Mouse (Mus musculus): ENCODE data around the gene Pml. TPM values are rescaled to one million over a fixed set of nuclear protein-coding genes. Genes with fewer than 3 reads are reported as not detected.

Pml gene
- polyA plus RNA-seq, 1 experiment: 18.7 TPM

DNA sequence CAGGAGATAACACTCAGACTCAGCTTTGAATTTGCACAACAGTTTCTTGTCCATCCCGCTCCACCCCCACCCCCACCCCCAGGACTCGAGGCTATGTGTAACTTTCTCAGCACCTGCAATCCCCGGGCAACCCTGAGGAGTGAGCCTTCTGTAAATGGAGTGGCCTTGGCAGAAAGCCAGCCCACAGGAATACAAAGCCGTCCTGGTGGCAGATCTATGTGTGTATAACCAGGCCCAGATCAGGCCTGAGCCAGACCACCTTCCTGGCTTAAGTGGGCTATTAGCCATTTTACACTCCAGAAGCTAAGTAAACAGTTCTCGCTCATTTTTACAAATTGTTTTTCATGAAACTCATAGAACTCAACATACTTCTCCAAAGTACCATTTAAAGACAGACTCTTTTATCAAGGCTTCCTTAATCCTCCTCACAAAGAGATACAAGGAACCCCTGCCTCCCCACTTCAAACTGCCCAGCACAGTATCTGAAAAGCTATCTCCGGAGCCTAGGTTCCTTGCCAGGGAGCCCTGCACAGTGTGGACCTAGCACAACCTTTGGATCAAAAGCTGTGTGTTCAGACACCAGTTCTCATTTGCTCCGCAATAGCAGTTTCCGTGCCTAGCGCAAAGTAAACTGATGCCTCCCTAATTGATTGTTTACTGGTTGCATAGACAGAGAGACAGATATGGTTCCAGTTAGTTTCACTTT lies 7.7 kb downstream of the Pml start:
- DNase-seq (ENCODE audit: low read depth): no peak

DNA sequence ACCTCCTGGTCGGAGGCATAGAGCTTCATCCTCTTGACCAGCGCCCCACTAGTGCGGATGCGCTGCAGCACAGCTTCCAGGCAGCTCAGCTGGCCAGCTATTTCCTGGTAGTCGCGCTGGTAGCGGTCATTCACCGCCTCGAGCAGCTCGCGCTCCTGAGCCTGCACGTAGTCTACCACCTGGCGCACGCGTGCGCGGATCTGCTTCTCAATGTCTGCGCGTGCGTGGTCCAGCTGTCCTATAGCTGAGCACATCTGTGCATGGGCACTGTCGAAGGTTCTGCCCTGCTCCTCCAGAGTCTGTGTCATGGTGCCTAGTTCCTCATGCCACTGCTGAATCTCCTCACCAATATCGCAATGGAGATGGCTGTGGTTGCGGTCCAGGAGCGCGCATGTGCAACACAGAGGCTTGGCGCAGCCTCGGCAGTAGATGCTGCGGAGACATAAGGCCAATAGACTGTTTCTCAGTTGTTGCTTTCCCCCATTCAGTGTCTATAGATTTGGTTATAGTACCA lies 15.0 kb downstream of the Pml start:
- DNase-seq (ENCODE audit: low read depth): no peak

DNA sequence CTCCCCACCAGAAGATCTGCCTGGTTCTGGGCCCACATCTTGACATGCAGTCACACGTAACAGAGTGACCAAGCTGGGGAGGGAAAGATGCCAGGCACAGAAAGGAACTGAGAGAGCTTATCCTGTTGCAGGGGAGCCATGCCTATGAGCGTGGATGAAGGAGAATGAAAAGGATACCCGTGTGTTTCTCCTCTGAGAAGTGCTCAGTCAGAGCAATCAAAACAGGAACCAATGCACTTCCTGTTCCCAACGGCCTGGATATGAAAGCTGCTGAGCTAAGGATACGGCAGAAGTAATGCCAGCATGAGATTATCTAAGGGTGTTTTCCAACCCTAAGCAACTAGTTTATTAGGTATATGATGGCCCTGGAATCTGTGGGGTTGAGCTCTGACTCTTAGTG lies 17.2 kb downstream of the Pml start:
- DNase-seq (ENCODE audit: low read depth): no peak

DNA sequence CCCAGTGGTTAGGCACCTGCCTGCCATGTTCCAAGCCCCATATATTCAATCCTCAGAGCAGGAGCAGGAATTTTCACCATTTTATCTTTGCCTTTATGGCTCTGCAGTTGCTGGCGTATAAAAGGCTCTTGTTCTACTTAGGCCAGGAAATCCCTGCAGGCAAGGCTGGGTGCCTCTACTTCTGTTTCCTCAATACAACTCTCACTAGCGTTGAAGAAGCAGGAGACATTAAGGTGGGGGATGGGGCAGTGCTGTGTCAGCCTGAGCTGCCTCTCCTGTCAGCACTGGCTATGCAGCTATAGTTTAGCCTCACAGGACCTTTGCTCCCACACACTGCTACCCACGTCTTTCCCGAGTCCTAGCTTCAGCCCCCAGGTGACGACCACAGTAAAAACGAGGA lies 17.8 kb downstream of the Pml start:
- DNase-seq (ENCODE audit: low read depth): no peak

DNA sequence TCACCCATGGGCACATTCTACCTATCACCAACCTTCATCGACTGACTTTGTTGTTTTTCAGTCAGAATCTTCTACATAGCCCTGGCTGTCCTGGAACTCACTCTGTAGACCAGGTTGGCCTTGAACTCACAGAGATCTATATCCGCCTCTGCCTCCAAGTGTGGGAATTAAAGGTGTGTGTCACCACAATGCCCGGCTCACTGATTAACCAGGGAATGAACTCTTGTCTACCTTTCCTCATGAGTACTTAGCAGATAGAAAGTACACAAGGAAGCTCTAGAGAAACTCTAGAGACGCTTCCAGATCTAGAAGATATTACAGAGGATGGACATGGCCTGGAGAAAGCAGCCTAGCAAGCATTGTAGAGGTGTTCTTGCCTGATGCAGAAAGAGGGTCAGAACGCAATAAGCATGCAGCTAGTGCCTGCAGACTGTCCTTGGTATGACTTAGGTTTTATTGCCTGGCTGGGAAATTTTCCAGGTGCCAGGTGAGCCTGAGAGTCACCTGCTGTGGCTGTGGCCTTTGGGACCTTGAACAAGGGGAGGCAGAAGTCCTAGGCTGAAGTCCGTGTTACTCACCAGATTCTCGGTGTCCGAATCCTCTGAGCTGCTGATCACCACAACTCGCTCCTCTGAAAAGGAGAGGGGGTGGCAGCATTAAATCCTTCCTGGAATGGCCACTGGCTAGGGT lies 20.7 kb downstream of the Pml start:
- DNase-seq (ENCODE audit: low read depth): no peak

DNA sequence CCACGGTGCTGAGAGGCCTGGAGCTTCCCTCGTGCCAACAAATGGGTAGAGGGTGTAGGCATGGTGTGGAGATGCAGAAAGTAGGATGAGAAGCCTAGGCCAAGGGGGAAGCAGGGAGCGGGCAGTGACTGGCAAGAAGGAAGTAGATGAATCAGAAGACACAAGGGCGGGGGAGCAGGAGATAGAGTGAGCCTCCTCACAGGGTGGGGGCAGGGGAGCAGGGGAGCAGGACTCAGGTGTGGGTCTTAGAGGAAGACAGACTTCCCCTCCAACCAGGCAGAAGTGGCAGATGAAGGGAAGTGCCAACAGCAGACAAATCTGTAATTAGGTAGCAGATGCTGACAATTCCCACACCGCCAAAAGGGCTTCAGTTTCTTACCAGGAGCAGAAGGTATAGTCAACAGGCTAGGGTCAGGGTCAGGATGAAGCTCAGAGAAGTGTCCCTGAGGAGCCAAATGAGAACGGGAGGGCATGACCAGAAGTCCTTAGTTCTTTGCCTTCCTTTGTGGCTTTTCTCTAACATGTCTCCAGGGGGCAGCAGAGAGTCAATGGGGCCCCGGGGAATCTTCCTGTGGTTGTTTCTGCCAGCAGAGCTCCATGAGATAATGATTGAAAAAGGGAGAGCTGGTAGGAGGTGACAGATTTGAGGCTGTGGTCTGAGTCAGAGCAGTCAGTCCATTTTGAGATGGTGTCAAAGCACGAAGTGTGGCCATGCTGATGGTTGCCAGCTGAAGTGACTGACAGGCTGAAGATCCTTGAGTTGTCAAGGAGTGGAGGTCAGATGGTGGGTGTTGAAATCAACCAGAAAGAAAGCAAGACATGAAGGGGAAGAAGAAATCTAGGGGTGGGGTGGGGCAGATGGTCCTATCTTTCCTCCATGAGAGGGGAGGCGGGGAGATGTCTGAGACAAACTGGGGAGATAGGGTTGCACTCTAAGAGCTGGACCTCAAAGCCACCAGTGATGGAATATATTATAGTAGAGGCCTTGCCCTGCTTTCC lies 23.4 kb downstream of the Pml start:
- DNase-seq (ENCODE audit: low read depth): no peak

DNA sequence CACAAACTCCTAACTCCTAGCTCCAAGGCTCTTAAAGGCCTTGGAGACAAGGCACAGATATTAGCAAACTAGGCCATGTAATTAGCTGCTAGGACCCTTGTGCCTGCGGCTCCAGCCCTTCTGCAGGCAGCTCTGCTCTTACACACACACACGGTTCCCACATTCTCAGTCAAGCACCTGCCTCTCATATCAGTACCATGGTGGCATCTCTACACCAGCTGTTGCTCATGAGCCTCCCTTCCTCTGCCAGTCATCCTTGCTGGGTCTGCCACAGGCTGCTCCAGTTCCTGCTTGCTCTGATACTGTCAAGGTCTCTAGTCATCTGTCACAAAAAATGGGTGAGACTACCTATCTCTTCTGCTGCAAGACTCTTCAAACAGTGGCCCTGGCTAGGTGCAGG lies 25.2 kb downstream of the Pml start:
- DNase-seq (ENCODE audit: low read depth): no peak

DNA sequence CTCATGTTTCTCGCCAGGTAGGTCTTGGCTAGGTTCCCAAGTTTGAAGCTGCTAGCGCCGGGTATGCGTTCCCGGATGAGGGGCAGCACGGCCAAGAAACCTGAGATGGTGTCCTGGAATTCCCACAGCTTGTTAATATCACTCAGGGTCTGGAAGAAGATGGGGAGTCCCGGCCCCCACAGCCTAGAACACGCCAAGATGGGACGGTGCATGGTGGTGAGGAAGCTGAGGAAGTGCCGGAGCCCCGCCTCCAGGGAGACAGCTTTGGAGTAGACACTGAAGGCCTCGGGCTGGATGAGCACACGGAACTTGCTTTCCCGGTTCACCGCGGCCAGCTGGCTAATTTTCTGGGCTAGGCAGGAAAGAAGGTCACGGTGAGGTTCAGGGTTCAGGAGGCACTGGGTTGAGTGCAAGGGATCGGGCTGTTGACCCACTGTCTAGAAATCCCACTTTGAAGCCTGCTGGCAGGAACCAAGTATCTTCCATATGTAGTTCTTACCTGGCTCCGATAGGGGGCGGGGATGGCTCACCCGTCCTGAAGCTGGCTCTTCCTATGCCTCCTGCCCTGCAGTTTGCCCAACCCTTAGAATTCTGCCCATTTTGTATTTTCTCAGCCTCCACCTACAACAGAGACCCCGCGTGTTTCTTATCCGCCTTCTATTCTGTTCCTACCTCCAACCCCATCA lies 29.2 kb downstream of the Pml start:
- no peak for DNase-seq (ENCODE audit: low read depth)

DNA sequence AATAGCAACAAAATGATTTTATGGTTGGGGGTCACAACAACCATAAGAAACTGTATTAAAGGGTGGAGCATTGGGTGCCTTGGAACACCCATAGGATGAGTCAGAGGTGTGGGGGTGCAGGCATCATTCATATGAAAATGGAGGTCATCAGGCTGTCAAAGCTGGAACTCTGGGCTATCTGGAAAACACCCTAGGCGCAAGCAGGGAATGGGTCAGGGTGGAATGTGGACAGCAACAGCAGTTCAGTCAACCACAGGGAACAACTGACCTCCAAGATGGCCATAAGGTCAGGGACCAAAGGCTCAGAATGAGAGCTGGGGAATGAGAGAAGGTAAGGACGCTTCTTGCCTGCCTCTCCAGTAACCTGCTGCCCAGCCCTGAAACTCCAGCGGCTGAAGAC lies 31.0 kb downstream of the Pml start:
- DNase-seq (ENCODE audit: low read depth): no peak

DNA sequence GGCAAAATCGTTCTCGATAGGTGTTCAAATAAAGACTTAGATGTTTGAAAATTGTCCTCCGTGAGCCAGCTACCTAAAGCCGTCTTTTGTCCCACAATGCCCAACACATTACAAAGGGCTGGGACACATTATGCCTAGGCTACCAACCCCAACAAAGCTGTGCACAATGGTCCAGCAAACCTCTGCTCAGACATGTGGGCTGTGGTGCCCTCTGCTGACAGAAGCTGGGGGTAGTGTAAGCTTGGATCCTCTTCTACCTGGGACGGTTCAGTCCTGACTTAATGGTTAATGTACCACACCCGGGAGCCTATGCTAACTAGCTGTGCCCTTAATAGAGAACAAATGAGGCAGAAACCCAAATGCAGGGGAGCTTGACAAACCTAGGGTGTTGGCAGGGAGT lies 33.2 kb downstream of the Pml start:
- DNase-seq (ENCODE audit: low read depth): no peak

DNA sequence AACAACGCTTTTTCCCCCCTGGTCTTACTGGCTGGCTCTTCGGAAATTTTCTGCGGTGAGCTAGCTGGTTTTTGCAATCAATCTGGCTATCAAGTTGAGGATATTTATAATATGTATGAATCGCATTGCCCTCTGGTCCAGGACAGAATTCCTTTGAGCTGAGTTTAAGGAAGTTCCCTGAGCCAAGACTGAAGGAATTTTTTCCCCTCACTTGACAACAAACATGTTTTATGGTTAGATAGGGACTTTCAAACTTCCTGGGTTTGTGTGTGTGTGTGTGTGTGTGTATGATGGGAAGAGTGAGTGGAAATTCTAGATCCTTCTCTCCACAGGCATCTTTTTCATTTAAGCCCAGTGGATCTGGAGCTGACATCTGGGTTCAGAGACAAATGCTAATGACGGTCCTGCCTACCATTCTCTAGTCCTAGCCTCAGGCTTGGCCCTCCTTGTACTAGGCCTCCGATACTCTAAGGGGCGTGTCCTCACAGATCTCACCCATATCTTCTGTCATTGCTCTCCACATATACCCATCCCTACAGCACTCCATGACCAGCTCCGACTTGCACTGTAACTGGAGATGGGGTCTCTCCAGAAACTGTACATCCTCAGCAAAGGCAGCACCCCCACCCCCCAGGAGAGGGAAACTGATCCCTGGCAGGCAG lies 34.9 kb downstream of the Pml start:
- no peak for DNase-seq (ENCODE audit: low read depth)

DNA sequence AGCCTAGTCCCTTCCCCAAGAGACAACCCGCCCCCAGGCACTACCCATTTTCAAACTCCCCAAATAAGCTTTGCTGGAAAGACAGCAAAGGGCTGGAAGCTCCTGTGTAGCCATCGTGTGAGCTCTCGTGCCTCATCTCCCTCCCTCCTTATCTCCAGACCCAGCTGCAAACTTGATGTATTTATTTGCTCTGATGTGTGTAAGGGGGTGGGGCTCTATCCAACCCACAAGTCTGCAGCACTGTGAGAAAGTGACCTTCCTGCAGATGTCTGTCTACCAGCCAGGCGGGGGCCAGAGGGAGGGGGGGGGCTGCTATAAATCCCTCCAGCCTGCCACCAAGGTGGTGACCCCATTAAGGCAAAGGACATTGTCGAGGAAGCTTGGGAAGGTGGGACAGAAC lies 35.7 kb downstream of the Pml start:
- DNase-seq (ENCODE audit: low read depth): no peak

DNA sequence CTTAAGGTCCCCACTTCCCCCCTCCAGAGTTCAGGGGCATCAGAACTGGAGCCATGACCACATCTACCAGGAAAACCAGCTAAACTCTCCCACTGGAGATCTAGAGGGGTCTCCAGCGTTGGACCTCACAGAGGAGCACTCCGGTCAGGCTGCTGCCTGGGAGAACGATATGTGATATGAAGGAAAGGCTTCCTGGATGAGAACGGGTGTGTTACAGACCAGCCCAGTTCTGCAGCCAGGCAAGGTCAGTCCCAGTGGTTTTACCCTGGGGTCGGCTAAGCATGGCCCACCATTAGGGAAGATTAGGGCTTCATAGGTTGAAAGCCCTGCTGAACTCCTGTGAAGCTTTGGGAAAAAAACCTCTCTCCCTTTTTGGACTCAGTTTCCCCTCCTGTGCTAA lies 36.2 kb downstream of the Pml start:
- DNase-seq (ENCODE audit: low read depth): no peak

DNA sequence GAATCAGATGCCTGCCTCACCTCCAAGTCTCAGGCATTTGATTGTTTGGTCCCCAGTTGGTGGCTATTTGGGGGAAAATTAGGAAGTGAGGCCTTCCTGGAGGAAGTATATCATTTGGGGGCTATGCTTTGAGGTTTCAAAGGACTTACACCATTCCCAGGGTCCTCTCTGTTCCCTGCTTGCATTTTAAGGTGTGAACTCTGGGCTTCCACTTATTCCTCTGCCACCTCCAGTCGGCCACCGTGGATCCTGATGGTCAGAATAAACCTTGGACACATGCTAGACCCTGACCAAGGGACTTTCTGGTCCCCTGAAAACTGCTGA lies 39.3 kb downstream of the Pml start:
- no peak for DNase-seq (ENCODE audit: low read depth)

DNA sequence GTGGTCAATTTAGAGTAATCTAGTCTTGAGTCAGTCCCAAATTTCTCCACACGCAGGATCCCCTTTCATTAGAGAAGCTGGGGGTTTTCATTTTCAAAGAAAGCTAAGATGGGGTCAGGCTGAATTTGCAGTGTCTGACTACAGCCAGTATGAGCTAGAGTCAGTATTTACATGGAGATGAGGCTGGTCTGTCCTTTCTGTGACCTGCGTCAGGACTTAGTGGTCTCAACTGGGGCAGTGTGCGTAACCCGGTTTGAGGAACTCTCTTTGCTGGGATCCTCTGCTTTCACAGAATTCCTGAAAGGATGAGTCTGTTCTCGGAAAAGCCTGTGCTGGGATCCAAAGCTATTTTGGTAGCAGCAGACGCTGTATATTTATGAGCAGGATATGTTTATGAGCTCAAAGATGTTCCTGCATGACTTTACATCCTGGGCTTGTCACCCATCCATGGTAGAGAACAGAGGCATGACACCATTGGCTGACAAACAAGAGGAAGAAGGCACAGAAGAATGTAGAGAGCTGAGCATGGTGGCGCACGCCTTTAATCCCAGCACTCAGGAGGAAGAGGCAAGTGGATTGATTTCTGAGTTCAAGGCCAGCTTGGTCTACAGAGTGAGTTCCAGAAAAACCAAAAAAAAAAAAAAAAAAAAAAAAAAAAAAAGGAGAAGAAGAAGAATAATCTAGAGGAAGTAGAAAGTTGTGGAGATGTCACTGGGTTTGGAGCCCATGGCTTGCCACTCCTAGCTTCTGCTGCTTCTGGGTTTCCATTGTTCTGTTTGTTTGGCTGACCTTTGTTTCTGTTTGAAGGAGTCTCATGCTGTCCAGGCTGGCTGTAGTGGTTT lies 39.9 kb downstream of the Pml start:
- DNase-seq (ENCODE audit: low read depth): no peak

DNA sequence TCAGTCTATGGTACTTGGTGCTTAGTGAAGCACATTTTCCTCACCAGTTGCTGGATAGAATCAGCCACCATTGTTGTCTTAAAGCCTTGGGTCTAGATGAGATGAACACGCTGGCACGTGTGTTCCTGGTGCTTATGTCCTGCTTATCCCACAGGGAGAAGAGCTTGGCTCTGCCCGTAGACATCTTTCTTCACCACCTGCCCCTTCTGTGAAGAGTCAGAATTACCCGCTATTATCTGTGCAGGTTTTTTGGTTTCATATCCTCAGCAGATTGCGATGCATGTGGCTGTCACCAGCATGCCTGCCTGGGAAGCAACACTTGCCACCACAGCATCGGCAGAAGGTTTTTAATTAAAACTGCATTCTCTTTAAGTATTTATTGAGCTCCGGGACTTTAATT lies 43.6 kb downstream of the Pml start:
- no peak for DNase-seq (ENCODE audit: low read depth)

DNA sequence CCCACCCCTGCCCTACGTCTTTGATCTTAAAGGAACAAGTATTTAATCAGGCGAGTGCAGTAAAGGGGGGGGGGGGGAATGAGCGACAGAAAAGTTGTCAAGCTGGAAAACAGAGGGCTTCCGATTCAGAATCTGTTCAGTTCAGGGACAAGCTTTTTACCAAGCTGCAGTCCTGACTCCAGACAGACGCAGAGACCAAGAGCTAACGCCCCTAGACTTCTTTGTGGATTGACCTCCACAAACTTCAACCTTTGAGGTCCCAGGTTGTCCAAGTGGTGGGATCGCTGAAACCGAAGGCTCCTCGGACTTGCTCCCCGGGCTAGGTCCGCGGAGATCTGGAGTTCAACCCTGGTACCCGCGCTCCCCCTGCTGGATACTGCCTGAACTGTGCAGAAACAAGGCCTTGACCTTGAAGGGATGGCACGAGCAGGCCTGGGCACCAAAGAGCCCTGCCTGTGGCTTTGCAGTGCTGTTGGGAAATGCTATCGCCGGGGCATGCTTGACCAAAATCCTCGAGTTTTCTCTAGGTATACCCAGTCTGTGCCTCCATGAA lies 45.1 kb downstream of the Pml start:
- peak; percentile 26 for DNase-seq (ENCODE audit: low read depth)

DNA sequence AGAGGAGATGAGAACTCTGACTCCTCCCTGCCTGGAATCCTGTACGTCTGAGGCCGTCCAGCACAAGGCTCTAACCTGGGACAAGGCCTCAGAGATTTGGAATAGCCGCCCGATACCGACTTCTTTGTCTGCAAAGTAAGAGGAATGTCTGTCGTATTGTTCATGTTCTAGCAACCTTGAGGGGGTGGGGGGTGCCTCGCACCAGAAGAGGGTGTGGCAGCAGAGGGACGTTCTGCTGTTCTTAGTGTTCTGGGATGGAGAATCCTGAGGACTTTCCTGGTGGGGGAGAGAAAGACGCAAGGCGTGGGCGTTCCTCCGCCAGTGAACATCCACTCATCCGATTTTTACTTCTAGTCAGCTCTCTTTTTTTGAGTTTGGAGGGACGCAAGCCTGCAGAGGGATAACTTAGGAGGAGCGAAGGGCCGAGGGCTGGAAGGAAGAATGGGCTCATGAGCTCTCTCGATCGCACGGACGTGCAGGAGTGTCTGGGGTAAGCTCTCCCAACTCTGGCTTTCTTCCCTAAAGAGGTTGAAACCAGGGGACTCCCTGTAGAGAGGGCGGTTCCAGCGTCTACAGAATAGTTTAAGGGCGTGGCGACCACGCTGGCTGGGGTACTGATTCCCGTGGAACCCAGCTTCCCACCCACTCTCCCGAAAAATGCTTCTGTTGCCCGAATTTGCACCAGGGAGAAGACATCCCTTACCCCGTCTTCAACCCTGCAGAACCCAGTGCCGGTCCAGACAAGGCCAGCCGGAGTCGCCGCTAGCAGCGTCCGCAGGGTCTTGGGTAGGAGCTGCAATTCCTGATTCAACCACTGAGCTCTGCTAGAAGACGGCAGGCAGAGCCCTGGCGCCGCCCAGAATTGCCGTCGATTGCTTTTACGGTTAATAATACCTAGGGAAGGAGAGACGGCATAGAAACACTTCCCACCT lies 45.8 kb downstream of the Pml start, which contains the start of the genes Islr and Islr2:
Gene Islr, minus strand, starts transcription at position 791 of the 932 bp plus-strand sequence.
Gene Islr2, minus strand, starts transcription at position 804 of the 932 bp plus-strand sequence.
- DNase-seq (ENCODE audit: low read depth): no peak

All from gonadal fat pad, adult 2 months (tissue).